ENCODE assay signal across 8 mouse cellular contexts in genomic region chr7:100879595-100879994, GRCm38 (mm10). TPM values are rescaled to one million over a fixed set of nuclear protein-coding genes. Genes with fewer than 3 reads are reported as not detected.
DNase-seq lines count a peak whose midpoint lies in the region; ATAC-seq and TF ChIP-seq lines count a peak whose summit lies in the region.

No protein-coding gene starts in this region.

- H3K4me1 ChIP-seq in forebrain, embryonic 11.5 days (replicated peaks; ENCODE audit: control insufficient read depth, insufficient read depth, low read length), result 0 out of 2 replicates have a peak, but pooled peaks cover 3% of the 10 kb centered on the region
- peaks cover 12% of the 10 kb centered on the region for H3K4me1 ChIP-seq in liver, embryonic 15.5 days (replicated peaks)
- no peaks in the 10 kb centered on the region for H3K4me1 ChIP-seq in neural tube, embryonic 11.5 days (ENCODE audit: control insufficient read depth, insufficient read depth, low read length)

- peak; percentile 53; the same call in 1 of the 2 replicates for ATAC-seq in forebrain, embryonic 11.5 days (replicated peaks; ENCODE audit: low FRiP score)
- ATAC-seq in liver, embryonic 15.5 days (ENCODE audit: insufficient read depth), result no peak
- no peak for ATAC-seq in neural tube, embryonic 11.5 days (ENCODE audit: insufficient read depth, low FRiP score, low TSS enrichment)

- peak overlapping the region; percentile 27; the same call in 1 of the 2 replicates for H3K9ac ChIP-seq in forebrain, embryonic 11.5 days (ENCODE audit: low read length)
- no peak overlapping the region for H3K9ac ChIP-seq in liver, embryonic 15.5 days
- H3K9ac ChIP-seq in neural tube, embryonic 11.5 days (ENCODE audit: low read length), result peak overlapping the region; percentile 22

- no peak overlapping the region for H3K4me2 ChIP-seq in forebrain, embryonic 11.5 days (ENCODE audit: low read depth, low read length, severe bottlenecking)
- H3K4me2 ChIP-seq in liver, embryonic 15.5 days, result peak overlapping the region; percentile 53
- no peak overlapping the region; the same call in 1 of the 2 replicates for H3K4me2 ChIP-seq in neural tube, embryonic 11.5 days (ENCODE audit: low read depth)

- 14% methylated on average over 20 of the region's 20 CpGs for WGBS in forebrain, embryonic 11.5 days
- WGBS in liver, embryonic 15.5 days (ENCODE audit: insufficient replicate concordance), result 14% methylated on average over 20 of the region's 20 CpGs
- WGBS in neural tube, embryonic 11.5 days, result 11% methylated on average over 20 of the region's 20 CpGs

- peak; percentile 77 for TF ChIP-seq CTCF in layer of hippocampus, adult 2 months (conservative IDR thresholded peaks at IDR 0.05)

- H3K27ac ChIP-seq in layer of hippocampus, adult 2 months, result no peak overlapping the region
- no peak overlapping the region for H3K27ac ChIP-seq in forebrain, embryonic 11.5 days (ENCODE audit: low read depth, low read length)
- H3K27ac ChIP-seq in liver, embryonic 15.5 days (replicated peaks), result no peak overlapping the region
- H3K27ac ChIP-seq in neural tube, embryonic 11.5 days (ENCODE audit: low read depth, low read length), result no peak overlapping the region

- H3K9me3 ChIP-seq in forebrain, embryonic 11.5 days (ENCODE audit: control insufficient read depth, low read length), result no peaks in the 10 kb centered on the region
- H3K9me3 ChIP-seq in liver, embryonic 15.5 days (replicated peaks), result no peaks in the 10 kb centered on the region
- no peaks in the 10 kb centered on the region for H3K9me3 ChIP-seq in neural tube, embryonic 11.5 days (ENCODE audit: control insufficient read depth, low read length)

- H3K27me3 ChIP-seq in forebrain, embryonic 11.5 days (ENCODE audit: control insufficient read depth, insufficient read depth, low read length), result no peaks in the 10 kb centered on the region
- H3K27me3 ChIP-seq in liver, embryonic 15.5 days, result no peaks in the 10 kb centered on the region
- no peaks in the 10 kb centered on the region for H3K27me3 ChIP-seq in neural tube, embryonic 11.5 days (ENCODE audit: control insufficient read depth, insufficient read depth, low read length)

- peak in 1 of 2 experiments; percentile 66 for DNase-seq in layer of hippocampus, adult 2 months (ENCODE audit: low spot score in 2 of 2)
- no peak for DNase-seq in layer of hippocampus, adult 9-10 months (ENCODE audit: low spot score)
- peak; percentile 87 for DNase-seq in adrenal gland, postnatal 10 days
- peak; percentile 90 for DNase-seq in forebrain, embryonic 11.5 days (ENCODE audit: low spot score)
- peak; percentile 81 for DNase-seq in induced T-regulatory cell, adult 2 months (ENCODE audit: low read depth)
- DNase-seq in neural tube, embryonic 11.5 days (ENCODE audit: low spot score), result peak; percentile 76
- peak; percentile 79 for DNase-seq in thymus, postnatal 25 days

- H3K4me3 ChIP-seq in layer of hippocampus, adult 2 months, result no peak overlapping the region
- no peak overlapping the region for H3K4me3 ChIP-seq in forebrain, embryonic 11.5 days (ENCODE audit: low read depth, low read length)
- no peak overlapping the region; the same call in 1 of the 2 replicates for H3K4me3 ChIP-seq in liver, embryonic 15.5 days (replicated peaks)
- no peak overlapping the region for H3K4me3 ChIP-seq in neural tube, embryonic 11.5 days (ENCODE audit: low read depth, low read length)

- H3K36me3 ChIP-seq in forebrain, embryonic 11.5 days (ENCODE audit: control insufficient read depth, insufficient read depth, low read length), result peaks cover 2% of the 10 kb centered on the region
- no peaks in the 10 kb centered on the region for H3K36me3 ChIP-seq in liver, embryonic 15.5 days (replicated peaks)
- peaks cover 26% of the 10 kb centered on the region for H3K36me3 ChIP-seq in neural tube, embryonic 11.5 days (ENCODE audit: control insufficient read depth, insufficient read depth, low read length)

RNA-seq across cellular contexts. Expression of gene Relt, which starts 16.3 kb away (rescaled TPM):
- 10 to 100 TPM; 11.2 to 13.2 TPM for total RNA-seq in layer of hippocampus, adult 2 months (2021)
- total RNA-seq in adrenal gland, postnatal 10 days (2021), result 1 to 10 TPM; 2.8 to 6.7 TPM
- polyA plus RNA-seq in forebrain, embryonic 11.5 days (2014; fragmentation: Nextera tagmentation; extraction: Ambion mirVana), result 2.5 and 2.7 TPM in 2 replicates
- 17.4 and 21.4 TPM in 2 replicates for polyA plus RNA-seq in liver, embryonic 15.5 days (2015; fragmentation: Nextera tagmentation; extraction: Ambion mirVana)
- 2.6 and 3.9 TPM in 2 replicates for polyA plus RNA-seq in neural tube, embryonic 11.5 days (2014; fragmentation: Nextera tagmentation; extraction: Ambion mirVana)

RNA-seq across cellular contexts. Expression of gene Arhgef17, which starts 52.3 kb away (rescaled TPM):
- total RNA-seq in layer of hippocampus, adult 2 months (2021), result 100 to 1,000 TPM; 163 to 171 TPM
- total RNA-seq in adrenal gland, postnatal 10 days (2021), result 10 to 100 TPM; 35.2 to 43.2 TPM
- 7.8 and 10.1 TPM in 2 replicates for polyA plus RNA-seq in forebrain, embryonic 11.5 days (2014; fragmentation: Nextera tagmentation; extraction: Ambion mirVana)
- 0.76 and 1.0 TPM in 2 replicates for polyA plus RNA-seq in liver, embryonic 15.5 days (2015; fragmentation: Nextera tagmentation; extraction: Ambion mirVana)
- polyA plus RNA-seq in neural tube, embryonic 11.5 days (2014; fragmentation: Nextera tagmentation; extraction: Ambion mirVana), result 9.7 and 10.7 TPM in 2 replicates
